Mouse (Mus musculus) cerebellum, adult 2 months (tissue): ENCODE data around the gene Efnb2. TPM values are rescaled to one million over a fixed set of nuclear protein-coding genes. Genes with fewer than 3 reads are reported as not detected.

Source experiments
- DNase-seq, 2 experiments: peaks; one replicate each; pipeline ENCODE4 v3.0.0; 2021
- H3K27ac ChIP-seq: fragments of 200-500 bp; 2 replicates; pipeline ENCODE4 v1.5.1; 2012; ENCODE audit warnings: low read length, control low read depth, inconsistent platforms; ENCODE audit not compliant: insufficient read depth
- H3K27me3 ChIP-seq: fragments of 200-500 bp; 2 replicates; pipeline ENCODE4 v1.6.1; 2012; ENCODE audit warnings: inconsistent platforms, mild to moderate bottlenecking, low read length, moderate library complexity; ENCODE audit not compliant: control insufficient read depth, insufficient read depth
- H3K4me1 ChIP-seq: fragments of 200-500 bp; 2 replicates; pipeline ENCODE4 v1.6.1; 2011; ENCODE audit warnings: low read length; ENCODE audit not compliant: control insufficient read depth, insufficient read depth
- H3K4me3 ChIP-seq: fragments of 200-500 bp; replicated peaks from 2 replicates; pipeline ENCODE3; 2011; ENCODE audit warnings: mild to moderate bottlenecking, low read depth, low read length, control low read depth; ENCODE audit not compliant: insufficient read depth
- CTCF ChIP-seq: fragments of 200-500 bp; IDR thresholded peaks from 2 replicates; pipeline ENCODE4 v1.5.1; 2011; ENCODE audit warnings: low read depth, mild to moderate bottlenecking, control low read depth, low read length, moderate library complexity, borderline replicate concordance; ENCODE audit not compliant: insufficient read depth
- POLR2A ChIP-seq: fragments of 200-500 bp; IDR thresholded peaks from 2 replicates; pipeline ENCODE4 v1.6.1; 2011; ENCODE audit warnings: low read length, control low read depth, borderline replicate concordance; ENCODE audit not compliant: insufficient read depth
- WGBS: fragments of 180-500 bp; shearing (Covaris S2); methylation state at CpG from one replicate; pipeline ENCODE4 v1.1.7; 2018; 5-methylcytosine and 5-hydroxymethylcytosine counted together
- polyA plus RNA-seq: library from polyadenylated mRNA; depleted of rRNA; stranded (reverse); fragments of >200 nt; gene quantifications from 2 replicates; pipeline ENCODE4 v1.2.3, GENCODE M21; 2012; rRNA removed

Efnb2 gene
- polyA plus RNA-seq, 1 experiment, result 14.3 TPM

- no peak for TF ChIP-seq POLR2A
- H3K27ac ChIP-seq, result no peak overlapping the region
- 49% methylated on average over 11 of the region's 11 CpGs for WGBS
- H3K27me3 ChIP-seq, result no peaks in the 10 kb centered on the region; the same call in 1 of the 2 replicates
- no peaks in the 10 kb centered on the region for H3K4me1 ChIP-seq
- DNase-seq, result no peak
- H3K4me3 ChIP-seq, result no peak overlapping the region
These were observed 83.2 kb downstream of the Efnb2 start for GRCm38 (mm10) chr8:8577770-8578303.

GRCm38 (mm10) chr8:8576833-8577232, 84.2 kb downstream of the Efnb2 start:
- no peak overlapping the region for H3K27ac ChIP-seq
- WGBS, result 82% methylated on average over 6 of the region's 6 CpGs
- DNase-seq, result no peak
- H3K4me1 ChIP-seq, result no peaks in the 10 kb centered on the region
- no peak overlapping the region for H3K4me3 ChIP-seq
- TF ChIP-seq POLR2A (no peak), CTCF (no peak)
- no peaks in the 10 kb centered on the region; the same call in 1 of the 2 replicates for H3K27me3 ChIP-seq

- WGBS, result 47% methylated on average over 6 of the region's 6 CpGs
- DNase-seq, result no peak
- no peak overlapping the region for H3K27ac ChIP-seq
- no peak overlapping the region for H3K4me3 ChIP-seq
- H3K4me1 ChIP-seq, result no peaks in the 10 kb centered on the region
- H3K27me3 ChIP-seq, result no peaks in the 10 kb centered on the region; the same call in 1 of the 2 replicates
- TF ChIP-seq CTCF (no peak), POLR2A (no peak)
These were observed 84.8 kb downstream of the Efnb2 start for GRCm38 (mm10) chr8:8576286-8576685.

- TF ChIP-seq POLR2A (no peak), CTCF (no peak)
- no peak overlapping the region for H3K4me3 ChIP-seq
- DNase-seq, result no peak
- WGBS, result 45% methylated on average over 19 of the region's 19 CpGs
- H3K27me3 ChIP-seq, result no peaks in the 10 kb centered on the region; the same call in 1 of the 2 replicates
- H3K27ac ChIP-seq, result no peak overlapping the region
- no peaks in the 10 kb centered on the region for H3K4me1 ChIP-seq
These were observed 86.2 kb downstream of the Efnb2 start for GRCm38 (mm10) chr8:8574521-8575499.

- H3K4me3 ChIP-seq, result no peak overlapping the region
- TF ChIP-seq CTCF (no peak), POLR2A (no peak)
- H3K4me1 ChIP-seq, result no peaks in the 10 kb centered on the region
- no peak overlapping the region for H3K27ac ChIP-seq
- no peak for DNase-seq
- WGBS, result 53% methylated on average over 5 of the region's 5 CpGs
- H3K27me3 ChIP-seq, result no peaks in the 10 kb centered on the region; the same call in 1 of the 2 replicates
These were observed 88.8 kb downstream of the Efnb2 start for GRCm38 (mm10) chr8:8572272-8572671.

- WGBS, result 91% methylated on average over 7 of the region's 7 CpGs
- no peak for TF ChIP-seq POLR2A
- no peak for TF ChIP-seq CTCF
- no peaks in the 10 kb centered on the region for H3K4me1 ChIP-seq
- no peak overlapping the region for H3K4me3 ChIP-seq
- H3K27me3 ChIP-seq, result no peaks in the 10 kb centered on the region; the same call in 1 of the 2 replicates
- H3K27ac ChIP-seq, result no peak overlapping the region
- DNase-seq, result no peak
These were observed 89.3 kb downstream of the Efnb2 start for GRCm38 (mm10) chr8:8571625-8572215.

- H3K27ac ChIP-seq, result no peak overlapping the region
- no peak for TF ChIP-seq CTCF
- no peak for TF ChIP-seq POLR2A
- WGBS, result 95% methylated on average over 10 of the region's 10 CpGs
- DNase-seq, result no peak
- no peaks in the 10 kb centered on the region for H3K4me1 ChIP-seq
- H3K4me3 ChIP-seq, result no peak overlapping the region
- no peaks in the 10 kb centered on the region for H3K27me3 ChIP-seq
These were observed 91.8 kb downstream of the Efnb2 start for GRCm38 (mm10) chr8:8569280-8569679.

GRCm38 (mm10) chr8:8568215-8568773, 92.7 kb downstream of the Efnb2 start:
- TF ChIP-seq POLR2A (no peak), CTCF (no peak)
- H3K4me3 ChIP-seq, result no peak overlapping the region
- H3K4me1 ChIP-seq, result no peaks in the 10 kb centered on the region
- H3K27ac ChIP-seq, result no peak overlapping the region
- no peaks in the 10 kb centered on the region for H3K27me3 ChIP-seq
- 96% methylated on average over 9 of the region's 9 CpGs for WGBS
- no peak for DNase-seq

Other genes starting within 250 kb of the Efnb2 start
- 106 and 109 TPM in 2 replicates for gene Arglu1, start 29.3 kb upstream of the Efnb2 start, polyA plus RNA-seq